Mouse (Mus musculus): ENCODE results near the gene Cntrob.
A peak's percentile ranks its signal among the peaks of the same experiment; 100 is the strongest.

Gene Cntrob

GRCm38 (mm10) chr11:69323667-69324111, at the start of gene Cntrob, which contains the start of gene Trappc1:
Gene Cntrob (minus strand): TSS chr11:69323775.
Gene Trappc1 (plus strand): TSS chr11:69323980.
- DNase-seq (ENCODE audit: low read depth, low spot score), result peak; percentile 99

- no peak for DNase-seq (ENCODE audit: low read depth, low spot score)
Measured at GRCm38 (mm10) chr11:69372780-69373170, 49.2 kb upstream of the Cntrob start.

- no peak for DNase-seq (ENCODE audit: low read depth, low spot score)
Measured at GRCm38 (mm10) chr11:69372056-69372779, 48.6 kb upstream of the Cntrob start.

GRCm38 (mm10) chr11:69371601-69372000, 48.0 kb upstream of the Cntrob start:
- DNase-seq (ENCODE audit: low read depth, low spot score), result no peak

GRCm38 (mm10) chr11:69370817-69371215, 47.2 kb upstream of the Cntrob start:
- DNase-seq (ENCODE audit: low read depth, low spot score), result no peak

GRCm38 (mm10) chr11:69369990-69370816, 46.6 kb upstream of the Cntrob start:
- no peak for DNase-seq (ENCODE audit: low read depth, low spot score)

GRCm38 (mm10) chr11:69369215-69369989, 45.8 kb upstream of the Cntrob start, which contains the start of gene Chd3:
Gene Chd3 (minus strand): TSS chr11:69369406.
- no peak for DNase-seq (ENCODE audit: low read depth, low spot score)

GRCm38 (mm10) chr11:69368356-69369214, 45.0 kb upstream of the Cntrob start:
- DNase-seq (ENCODE audit: low read depth, low spot score), result no peak

- DNase-seq (ENCODE audit: low read depth, low spot score), result no peak
Measured at GRCm38 (mm10) chr11:69367616-69368355, 44.2 kb upstream of the Cntrob start.

- DNase-seq (ENCODE audit: low read depth, low spot score), result peak; percentile 65
Measured at GRCm38 (mm10) chr11:69366855-69367615, 43.5 kb upstream of the Cntrob start.

- peak; percentile 95 for DNase-seq (ENCODE audit: low read depth, low spot score)
Measured at GRCm38 (mm10) chr11:69366157-69366854, 42.7 kb upstream of the Cntrob start.

- no peak for DNase-seq (ENCODE audit: low read depth, low spot score)
Measured at GRCm38 (mm10) chr11:69365722-69366121, 42.1 kb upstream of the Cntrob start.

GRCm38 (mm10) chr11:69364910-69365309, 41.3 kb upstream of the Cntrob start:
- DNase-seq (ENCODE audit: low read depth, low spot score), result peak; percentile 67

- DNase-seq (ENCODE audit: low read depth, low spot score), result no peak
Measured at GRCm38 (mm10) chr11:69364376-69364775, 40.8 kb upstream of the Cntrob start.

- no peak for DNase-seq (ENCODE audit: low read depth, low spot score)
Measured at GRCm38 (mm10) chr11:69362479-69362878, 38.9 kb upstream of the Cntrob start.

GRCm38 (mm10) chr11:69362021-69362420, 38.4 kb upstream of the Cntrob start:
- no peak for DNase-seq (ENCODE audit: low read depth, low spot score)

GRCm38 (mm10) chr11:69357690-69358089, 34.1 kb upstream of the Cntrob start:
- no peak for DNase-seq (ENCODE audit: low read depth, low spot score)

- no peak for DNase-seq (ENCODE audit: low read depth, low spot score)
Measured at GRCm38 (mm10) chr11:69356544-69356943, 33.0 kb upstream of the Cntrob start.

GRCm38 (mm10) chr11:69346441-69346840, 22.9 kb upstream of the Cntrob start:
- DNase-seq (ENCODE audit: low read depth, low spot score), result no peak

Measured in telencephalon, adult 2 months (tissue).